Mouse (Mus musculus) urinary bladder, adult 18-20 months (tissue): ENCODE data around the gene Enpp5.
A peak's percentile ranks its signal among the peaks of the same experiment; 100 is the strongest.

Source experiments
- DNase-seq, 2 experiments: peaks; one replicate each; pipeline ENCODE4 v3.0.0; 2022; ENCODE audit warnings: low spot score in 2 of 2, mixed read lengths in 2 of 2

Enpp5 gene

DNA sequence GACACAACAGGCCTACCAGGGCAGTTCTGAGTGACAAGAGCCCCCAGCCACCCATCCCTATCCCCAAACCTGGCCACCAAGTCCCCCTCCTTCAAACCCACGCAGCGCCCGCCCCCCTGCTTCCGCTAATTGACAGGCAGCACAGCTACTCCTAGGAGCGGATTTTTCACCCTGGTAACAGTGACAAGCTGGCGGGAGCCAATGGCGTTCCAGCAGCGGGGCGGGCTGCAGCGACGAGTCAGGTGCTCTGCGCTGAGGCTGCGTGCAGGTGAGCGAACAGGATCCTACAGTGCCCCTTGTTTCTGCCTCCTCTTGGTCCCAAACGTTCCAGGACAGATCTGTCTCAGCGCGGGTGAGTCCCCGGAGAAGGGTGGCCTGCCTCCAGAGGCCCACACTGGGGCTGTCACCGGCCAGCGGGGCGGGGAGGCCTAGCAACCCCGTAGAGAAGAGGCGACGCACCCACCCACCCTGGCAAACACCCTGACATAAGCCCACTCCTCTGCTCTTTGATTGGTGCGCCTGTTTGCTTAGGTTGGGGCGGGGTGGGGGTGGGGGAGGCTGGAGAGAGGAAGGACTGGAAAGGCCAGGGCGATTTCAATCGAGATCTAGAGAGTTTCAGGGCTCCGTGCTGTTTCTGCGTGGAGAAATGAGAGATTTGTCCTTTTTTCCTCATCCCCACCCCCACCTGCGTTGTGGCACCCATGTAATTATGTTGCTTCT, at the start of gene Enpp5:
TSS of gene Enpp5 (plus strand) at position 183 of the 720 bp plus-strand sequence.
- peak; percentile 80 to 81 for DNase-seq

DNA sequence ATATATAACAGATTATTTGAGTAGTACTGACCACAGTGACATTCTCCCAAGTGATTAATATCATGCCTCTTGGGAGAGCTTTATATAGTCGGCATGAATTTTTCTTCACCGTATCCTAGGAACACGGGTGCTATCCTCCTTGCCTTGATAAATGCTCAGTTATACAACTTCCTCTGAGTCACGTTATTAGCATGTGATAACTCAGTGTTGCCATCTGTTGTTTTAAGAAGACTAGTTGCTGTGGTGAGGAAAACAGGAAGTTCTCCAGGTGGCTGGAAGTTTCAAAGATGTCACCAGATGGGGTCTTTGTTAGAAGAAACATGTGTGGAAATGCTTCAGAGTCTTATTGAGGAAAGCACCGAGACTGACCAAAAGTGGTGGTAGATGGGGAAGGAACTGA, 49.0 kb upstream of the Enpp5 start:
- DNase-seq = no peak

DNA sequence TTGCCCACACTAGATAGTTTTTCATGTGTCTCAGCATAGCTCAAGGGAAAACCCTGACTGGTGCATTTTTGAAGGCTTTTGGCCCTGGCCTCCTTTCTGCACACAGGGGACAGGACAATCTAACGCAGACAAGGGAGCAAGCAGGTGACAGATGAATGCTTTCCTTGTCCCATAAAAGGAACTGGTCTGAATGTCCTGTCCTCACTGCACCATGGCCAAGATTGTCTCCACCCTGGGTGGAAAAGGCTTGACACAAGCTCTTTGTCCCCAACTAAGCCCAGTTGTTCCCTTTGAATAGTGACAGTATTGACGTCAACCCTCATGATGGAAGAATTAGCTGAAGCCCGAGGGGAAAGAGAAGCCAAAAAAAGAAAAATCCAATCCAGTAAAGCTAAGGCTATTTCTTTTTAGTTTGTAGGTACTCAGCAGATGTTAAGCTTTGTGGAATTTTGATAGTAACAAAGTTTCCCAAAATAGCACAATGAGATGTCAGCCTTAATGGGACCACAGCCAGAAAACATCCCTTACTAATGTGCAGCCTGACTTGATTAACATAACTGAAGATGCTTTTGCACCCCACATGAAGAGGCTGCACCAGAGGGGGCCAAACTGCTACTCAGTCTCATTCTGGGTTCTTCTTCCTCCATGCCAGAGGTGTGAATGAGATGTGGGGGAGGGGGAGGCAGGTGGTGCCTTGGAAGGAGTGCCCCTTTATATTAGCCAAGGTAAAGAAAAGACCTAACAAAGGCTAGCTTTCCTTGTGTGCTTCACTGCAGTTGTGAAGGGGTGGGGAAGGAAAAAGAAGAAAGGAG, 47.6 kb upstream of the Enpp5 start:
- no peak for DNase-seq

DNA sequence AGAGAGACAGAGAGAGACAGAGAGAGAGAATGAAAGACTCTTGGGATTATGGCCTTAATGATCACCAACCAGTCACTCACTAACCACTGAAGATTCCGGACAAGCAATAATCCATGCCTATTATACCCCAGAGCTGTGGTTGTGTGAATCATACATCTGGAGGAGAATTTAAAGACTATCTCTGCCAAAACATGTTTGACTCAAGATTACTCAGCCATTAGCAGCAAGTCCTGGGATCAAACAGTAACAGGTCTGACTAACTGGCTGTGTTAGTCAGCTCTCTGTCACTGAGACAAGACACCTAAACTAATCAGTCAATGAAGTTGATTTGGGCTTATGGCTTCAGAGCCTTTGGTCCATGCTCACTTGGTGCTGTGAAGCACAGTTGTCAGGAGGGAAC, 43.6 kb upstream of the Enpp5 start:
- DNase-seq = no peak

DNA sequence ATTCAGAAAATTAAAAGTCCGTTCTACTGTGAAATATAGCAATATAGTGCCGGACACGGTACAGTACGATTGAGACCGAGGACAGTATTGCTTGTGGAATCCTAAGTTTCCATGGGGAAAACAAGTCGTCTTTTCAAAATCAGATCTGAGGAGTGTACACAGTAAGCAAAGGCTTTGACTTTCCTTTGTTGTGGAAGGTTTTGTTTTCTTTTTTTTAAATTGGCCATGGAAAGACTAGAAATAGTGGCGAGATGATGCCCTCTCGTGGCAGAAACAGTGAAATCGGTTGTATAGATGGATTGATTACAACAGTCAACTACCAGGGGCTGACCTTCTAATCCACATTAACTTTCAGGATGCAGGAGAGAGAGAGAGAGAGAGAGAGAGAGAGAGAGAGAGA, 40.0 kb upstream of the Enpp5 start:
- DNase-seq = no peak

DNA sequence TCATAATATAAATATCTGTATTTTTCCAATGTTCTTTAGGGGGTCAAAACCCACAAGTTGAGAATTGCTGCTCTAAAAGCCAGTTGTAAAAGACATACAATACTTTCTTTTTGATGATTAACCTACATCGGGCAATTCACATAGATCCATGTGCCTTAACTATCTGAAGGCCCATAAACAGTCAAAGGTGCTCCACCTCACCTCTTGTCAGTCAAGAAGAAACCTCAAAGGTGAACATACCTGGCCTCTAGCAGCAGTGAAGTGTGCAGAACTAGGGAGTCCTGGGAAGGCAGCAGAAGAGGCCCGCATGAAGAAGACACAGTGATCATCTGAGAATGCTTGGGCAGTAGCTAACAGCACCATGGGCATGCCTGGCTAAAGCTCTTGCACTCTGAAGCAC, 38.2 kb upstream of the Enpp5 start:
- no peak for DNase-seq

DNA sequence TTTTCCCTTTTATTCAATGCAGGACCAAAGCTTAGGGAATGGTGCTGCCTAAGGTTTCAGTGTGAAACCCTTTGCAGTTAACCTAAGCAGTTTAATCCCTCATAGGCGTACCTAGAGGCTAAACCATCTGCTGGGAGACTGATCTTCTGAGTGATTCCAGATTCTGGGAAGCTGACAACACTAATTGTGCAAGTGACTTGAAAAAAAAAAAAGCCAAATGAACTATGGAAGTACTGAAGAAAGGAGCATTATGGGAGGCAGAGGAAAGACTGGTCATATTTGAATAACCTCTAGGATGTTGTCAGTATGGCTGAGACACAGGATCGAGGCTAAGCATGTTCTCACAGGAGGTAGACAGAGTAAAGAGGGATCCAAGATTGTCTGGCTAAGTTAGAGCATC, 36.3 kb upstream of the Enpp5 start:
- DNase-seq = no peak

DNA sequence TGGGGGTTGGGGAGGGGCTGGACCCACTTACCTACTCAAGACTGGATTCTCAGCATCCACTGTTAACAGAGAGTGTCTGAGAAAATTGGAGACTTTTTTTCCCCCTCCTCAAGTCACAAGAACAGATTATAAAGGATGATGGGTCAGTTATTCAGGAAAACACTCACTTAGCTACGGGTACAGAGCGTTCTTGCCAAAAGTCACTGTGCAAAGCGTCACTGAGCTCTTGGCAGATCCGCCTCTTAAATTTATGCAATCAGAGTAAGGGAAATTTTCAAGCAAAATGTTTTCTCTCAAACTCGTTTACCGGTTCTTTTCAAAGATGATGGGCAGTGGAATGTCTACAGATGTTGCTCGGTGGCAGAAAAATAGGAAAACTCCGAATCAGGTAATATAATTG, 35.8 kb upstream of the Enpp5 start:
- no peak for DNase-seq

DNA sequence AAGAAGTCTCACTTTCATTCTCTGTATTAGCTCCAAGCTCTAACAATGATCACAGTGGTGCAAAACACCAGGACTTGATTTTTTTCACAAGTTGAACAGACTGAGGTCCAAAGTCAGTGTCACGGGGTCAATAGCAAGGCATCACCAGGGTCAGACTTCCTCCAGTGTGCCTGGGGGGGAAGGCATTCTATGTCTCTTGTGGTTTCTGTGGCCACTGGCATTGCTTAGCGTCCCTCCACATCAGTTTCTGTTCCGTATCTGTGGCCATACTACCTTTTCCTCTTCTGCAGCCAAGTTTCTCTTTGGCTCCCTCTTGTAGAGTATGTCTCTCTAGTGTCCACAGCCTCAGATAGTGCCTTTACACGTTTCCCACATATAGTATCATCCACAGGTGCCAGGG, 25.2 kb upstream of the Enpp5 start:
- no peak for DNase-seq

DNA sequence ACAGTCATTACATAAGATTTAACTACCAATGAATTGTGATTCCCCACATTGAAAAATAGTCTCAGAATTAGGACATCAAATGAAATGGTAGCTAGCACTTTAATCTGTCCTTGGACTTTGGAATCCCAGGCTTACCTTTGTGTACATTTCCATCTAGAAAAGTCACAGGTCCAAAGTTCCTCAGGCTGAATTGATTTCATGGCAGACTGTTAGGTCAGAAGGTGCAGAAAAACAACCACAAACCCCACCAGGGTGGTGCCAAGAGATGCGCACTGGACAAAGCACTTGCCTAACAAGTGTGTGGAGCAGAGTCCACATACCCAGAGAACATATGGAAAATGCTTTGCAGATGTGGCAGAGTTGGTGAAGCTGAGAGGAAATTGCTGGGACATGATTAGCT, 21.5 kb upstream of the Enpp5 start:
- no peak for DNase-seq

DNA sequence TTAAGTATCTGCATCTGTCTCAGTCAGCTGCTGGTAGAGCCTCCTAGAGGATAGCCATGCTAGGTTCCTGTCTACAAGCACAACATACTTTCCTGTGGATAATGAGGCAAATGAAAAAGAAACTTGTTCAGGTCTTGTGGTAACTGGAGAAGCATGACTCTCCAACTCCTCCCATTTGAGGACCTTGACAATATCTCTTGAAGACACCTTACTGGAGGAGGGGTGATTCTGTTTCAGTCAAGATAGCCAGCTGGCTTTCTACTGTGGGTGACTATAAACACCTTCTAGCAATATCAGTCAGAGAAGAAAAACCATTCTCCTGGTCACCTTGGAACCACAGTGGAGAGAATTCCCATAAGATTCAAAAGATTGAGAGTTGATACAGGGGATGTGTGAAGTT, 20.5 kb upstream of the Enpp5 start:
- no peak for DNase-seq

DNA sequence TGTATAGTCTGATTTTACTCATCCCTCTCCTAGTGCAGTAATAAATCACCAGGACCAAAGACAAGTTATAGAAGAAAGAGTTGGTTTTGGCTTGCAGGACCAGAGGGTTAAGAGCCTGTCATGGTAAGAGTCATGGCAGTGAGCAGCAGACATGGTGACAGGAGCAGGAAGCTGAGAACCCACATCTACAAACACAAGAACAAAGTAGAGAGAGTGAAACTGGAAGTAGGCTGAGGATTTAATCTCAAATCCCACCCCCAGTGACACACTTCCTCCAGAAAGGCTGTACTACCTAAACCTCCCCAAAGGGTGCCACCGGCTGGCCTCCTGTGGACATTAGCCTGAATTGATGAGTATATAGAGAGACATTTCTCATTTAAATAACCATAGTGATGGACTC, 17.8 kb upstream of the Enpp5 start:
- DNase-seq = no peak

DNA sequence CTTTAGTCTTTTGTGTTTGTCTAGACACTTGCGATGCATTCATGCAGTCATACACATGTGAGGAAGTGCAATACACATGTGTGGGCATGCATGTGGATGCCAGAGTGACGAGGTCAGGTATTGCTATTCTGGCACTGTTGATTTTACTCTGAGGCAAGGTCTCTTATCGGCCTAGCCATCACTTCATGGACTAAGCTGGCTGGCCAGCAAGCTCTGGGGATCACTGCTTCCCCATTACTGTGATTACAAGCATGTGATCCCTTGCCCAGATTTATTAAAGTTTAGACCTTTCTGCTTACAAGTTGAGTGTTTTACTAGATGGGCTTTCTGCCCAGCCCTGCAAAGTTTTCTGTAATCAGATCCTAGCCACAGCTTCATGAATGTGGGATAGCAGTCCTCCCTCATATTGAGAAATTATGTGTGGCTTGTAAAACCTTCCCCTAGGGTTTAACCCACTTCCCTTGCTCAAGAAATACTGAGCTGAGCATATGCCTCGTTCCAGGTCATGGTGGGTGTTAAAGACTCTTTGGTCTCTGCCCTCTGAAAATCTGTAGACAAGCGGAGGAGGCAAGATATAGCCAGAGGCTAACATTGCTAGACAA, 17.2 kb upstream of the Enpp5 start:
- peak in 1 of 2 experiments; percentile 46 for DNase-seq

DNA sequence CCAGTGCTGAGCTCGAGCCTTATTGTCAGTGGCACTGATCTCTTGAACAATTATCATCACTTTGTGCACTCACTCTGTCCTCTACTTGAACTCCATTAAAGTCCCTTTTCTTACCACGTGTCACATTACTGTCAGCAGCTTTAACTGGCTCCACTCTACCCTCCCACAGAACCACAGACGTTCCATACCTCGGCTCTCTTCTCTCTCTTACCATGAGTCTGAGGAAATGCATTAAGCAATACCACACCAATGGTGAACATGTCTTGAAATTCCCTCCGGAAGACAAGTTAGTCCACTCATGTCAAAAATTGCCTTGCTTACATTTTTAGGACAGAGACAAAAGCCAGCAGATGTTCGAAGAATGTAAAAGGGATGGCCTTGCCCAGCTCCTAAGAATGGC, 9.7 kb upstream of the Enpp5 start:
- DNase-seq = no peak

DNA sequence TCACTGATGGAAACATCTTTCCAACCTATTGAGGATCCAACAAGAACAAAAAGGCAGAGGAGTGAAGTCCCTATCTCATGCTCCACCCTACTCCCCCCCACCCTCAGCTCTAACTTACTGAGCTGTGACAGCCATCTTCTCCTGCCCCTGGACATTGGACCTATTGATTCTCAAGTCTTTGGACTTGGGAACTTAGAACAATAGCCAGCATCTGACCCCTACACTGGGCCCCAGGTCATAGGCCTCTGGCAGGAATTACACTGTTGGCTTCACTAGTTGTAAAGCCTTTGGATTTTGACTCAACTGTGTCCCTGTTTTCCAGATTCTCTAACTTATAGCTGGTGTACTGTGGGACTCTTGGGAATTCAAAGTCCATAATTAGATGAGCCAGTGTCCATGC, 6.9 kb upstream of the Enpp5 start:
- no peak for DNase-seq

DNA sequence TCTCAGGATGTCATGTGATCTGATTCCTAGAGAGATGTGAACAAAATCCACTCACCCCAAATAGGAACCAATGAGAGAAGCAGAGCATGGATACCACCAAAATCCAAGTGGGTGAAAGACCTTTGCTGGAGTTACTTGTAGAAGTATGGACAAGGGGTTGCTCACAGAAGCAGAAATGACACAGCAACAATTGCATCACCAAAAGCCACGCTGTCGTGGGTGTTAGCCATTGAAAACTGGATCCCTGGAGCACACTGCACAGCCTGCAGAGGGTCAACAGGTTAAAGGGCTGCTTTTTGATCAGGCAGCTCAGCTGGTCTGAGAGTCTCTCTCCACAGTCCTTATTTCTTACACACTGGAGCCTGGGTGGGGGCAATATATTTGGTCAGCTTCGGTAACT, 3.0 kb upstream of the Enpp5 start:
- DNase-seq = no peak

DNA sequence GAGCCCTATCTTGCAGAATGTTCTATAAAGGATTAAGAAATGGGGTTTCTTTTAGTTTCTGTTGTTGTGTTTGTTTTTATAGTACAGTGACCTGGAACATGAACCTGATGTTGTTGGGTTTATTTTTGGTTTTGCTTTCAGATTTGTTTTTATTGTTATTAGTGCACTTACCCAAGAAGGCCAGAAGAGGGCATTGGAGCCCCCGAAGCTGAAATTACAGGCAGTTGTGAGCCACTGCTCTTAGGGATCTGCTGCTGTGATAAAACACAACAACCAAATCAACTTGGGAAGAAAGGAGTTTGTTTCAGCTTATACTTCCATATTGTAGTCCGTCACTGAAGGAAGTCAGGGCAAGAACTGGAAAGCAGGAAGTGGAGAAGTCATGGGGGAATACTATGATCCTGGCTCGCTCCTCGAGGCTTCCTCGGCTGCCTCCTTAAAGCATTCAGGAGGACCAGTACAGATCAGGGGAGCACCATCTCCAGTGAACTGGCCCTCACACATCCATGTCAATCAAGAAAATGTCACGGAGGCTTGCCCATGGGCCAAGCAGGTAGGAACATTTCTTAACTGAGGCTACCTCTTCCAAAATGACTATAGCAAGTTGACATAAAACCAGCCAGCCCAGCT, 2.4 kb upstream of the Enpp5 start:
- DNase-seq = peak in 1 of 2 experiments; percentile 2

DNA sequence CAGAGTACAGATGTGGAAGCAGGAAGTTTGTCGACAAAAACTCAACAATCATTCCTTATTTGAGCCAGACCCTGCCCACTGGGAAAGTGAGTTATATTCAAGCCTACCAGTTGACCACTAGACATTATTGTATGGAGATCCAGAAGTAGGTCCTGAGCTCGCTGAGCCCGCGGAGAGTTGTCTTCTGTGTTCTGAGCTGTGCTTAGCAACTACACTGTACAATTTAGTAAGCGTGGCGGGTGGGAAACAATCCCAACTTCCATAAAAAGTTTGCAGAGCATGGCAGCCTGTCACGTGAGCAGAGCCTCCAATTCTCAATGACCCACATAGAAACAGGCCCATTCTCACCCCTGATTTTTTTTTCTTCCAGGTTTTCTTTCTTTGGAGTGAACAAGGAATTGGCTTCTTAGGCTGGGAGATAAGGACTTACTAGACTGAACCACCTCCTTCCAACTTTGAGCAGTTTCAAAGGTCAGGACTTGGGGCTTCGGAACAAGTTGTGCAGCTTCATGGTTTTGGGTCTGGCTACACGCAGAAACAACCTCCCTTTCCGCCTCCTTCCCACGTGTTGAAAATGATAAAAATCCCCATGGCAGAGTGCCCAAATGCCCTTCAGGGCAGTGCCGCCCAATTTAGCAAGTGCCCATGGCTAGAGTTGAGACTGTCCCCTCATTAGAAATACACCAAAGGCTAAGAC, 1.3 kb upstream of the Enpp5 start:
- peak; percentile 2 to 17 for DNase-seq

DNA sequence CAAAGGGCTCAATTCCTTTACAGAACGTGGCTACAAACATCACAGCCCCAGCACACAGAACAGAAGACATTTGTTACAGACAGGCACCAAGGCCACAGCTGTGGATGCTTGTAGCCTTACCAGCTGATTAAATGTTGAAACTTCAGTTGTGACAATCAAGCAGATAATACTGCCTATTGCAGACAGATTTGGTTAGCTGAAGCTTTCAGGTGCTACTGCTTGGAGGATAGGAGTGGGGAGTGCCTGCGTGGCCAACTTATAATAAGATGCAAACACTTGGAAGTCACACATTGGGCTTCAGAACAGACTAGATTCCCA, 811 bp upstream of the Enpp5 start:
- DNase-seq = no peak

DNA sequence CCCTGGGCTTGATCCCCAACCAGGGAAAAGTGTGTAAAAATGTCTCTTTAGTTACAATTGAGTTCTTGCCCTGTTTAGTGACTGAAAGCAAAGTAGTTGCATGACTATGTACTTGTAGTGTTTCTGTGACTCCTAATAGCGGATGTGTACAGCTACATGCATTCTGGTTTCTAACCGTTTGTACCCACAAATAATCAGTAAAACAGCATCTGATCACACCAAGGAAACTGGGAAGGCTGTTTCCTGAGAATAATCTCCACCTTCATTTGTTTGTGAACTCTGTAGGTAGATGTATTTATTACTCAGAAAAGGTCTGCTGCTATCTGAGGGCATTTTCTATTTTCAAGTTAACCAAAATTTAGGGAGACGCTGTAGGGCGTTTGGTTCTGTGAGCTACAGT, 4.5 kb downstream of the Enpp5 start:
- DNase-seq = no peak

DNA sequence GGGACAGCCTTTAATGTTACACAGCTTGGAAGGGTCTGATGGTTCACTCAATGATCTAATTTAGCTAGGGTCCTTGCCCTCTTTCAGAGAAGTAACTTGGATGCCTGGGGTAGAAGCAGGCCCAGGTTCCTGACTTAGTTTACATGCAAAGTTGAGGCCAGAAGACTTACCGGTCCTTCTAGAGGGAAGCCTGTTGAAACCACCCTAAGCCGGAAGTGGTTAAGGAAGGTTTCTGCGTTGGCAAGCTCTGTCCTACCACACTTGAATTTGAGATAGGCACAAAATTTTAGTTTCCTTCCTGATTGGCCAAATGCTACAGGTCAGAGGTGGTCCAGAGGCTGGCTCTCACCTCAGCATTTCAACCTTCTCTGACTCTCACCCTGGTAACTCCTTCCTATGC, 9.6 kb downstream of the Enpp5 start:
- DNase-seq = no peak

DNA sequence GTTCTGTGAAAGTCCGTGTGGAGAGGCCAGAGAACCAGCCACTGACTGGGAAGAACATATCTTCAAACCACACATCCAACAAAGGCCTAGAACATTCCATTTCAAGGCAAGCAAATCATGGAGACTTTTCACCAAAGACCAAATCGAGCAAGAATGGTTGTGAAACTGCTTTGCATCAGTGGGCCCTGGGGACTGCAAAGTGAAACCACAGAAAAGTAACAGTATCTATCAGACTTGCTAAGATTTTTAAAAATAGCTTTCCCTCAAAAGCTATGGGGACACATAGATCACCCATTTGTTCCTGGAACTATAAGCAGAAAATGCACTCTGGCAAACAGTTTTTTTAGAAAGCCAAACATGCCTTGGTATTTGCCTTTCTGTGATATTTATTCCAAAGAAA, 12.3 kb downstream of the Enpp5 start:
- DNase-seq = no peak
